Mouse (Mus musculus) adrenal gland, postnatal 25 days (tissue): ENCODE results near the gene Magi1. TPM values are rescaled to one million over a fixed set of nuclear protein-coding genes. Genes with fewer than 3 reads are reported as not detected.
A peak's percentile ranks its signal among the peaks of the same experiment; 100 is the strongest.

Experiments used
- DNase-seq: peaks from one replicate; pipeline ENCODE4 v3.0.0; 2021; ENCODE audit warnings: mixed read lengths
- total RNA-seq: library from RNA; stranded (reverse); gene quantifications from 2 replicates; pipeline ENCODE4 v1.2.3, GENCODE M21; 2021

Gene Magi1
- total RNA-seq, 1 experiment from 2014 or later: 13.0 TPM

DNA sequence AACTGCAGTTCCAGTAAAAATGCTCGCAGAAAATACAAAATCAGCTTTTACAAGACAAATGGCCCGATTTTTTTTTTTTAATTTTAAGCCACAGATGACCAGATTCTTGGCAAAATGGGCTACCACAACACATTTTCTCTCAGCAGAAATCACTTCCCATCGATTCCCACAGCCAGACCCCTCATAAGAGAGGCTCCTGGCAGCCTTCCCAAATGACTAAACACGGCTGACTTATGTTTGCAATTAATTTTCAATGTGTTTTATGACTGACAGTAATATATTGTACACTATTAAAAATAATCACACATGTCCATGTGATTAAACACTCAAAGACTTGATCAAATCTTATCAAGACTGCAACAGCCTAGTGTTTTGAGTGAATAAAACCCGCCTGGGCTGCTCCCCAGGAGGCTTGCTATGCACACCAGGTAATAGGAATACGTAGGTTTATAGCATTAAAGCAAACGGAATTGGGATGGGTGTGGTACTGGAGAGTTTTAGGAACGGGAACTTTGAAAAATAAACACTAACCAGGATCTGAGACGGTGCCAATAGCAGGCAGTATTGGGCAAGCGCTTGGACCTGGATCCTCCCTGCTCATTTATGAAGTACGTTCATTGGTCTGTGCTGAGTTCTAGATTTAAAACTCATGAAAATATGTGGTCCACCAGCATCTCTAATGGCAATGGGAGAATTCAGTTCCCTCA is 176.2 kb downstream of the Magi1 start:
- no peak for DNase-seq

DNA sequence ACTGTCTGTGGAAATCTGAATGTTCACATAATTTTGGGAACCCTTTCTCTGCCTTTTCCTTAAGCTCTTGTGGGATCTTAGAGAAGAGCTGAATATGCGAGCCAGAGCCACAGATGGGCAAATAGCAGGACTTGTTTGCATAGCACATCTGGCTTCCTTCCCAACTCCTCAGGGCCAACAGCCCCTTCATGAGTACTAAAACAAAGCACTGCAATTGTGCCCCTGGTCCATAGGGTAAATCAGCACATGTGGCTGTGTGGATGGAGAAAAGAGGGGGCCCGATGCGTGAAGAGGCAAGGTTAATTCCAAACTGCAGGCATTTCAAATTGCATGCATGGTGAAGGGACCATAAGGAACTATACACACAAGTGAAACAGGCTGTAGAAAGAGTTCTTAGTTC is 180.1 kb downstream of the Magi1 start:
- no peak for DNase-seq

DNA sequence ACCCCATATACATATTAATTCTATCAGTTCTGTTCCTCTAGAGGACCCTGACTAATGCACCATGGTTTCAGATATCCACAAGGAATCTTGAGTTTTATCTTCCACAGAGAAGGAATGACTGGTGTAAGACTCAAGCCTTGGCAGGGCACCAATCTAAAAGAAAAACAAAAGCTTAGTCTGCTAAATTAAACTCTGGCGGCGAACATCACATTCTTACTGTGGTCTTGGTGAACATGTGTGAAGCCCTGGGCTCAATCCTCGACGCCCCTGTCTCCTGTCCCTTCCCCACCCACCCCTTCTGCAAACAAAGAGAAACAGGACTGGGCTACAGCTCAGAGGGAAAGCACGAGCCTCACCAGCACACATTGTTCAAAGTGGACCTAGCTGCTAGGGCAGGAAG is 182.5 kb downstream of the Magi1 start:
- no peak for DNase-seq

DNA sequence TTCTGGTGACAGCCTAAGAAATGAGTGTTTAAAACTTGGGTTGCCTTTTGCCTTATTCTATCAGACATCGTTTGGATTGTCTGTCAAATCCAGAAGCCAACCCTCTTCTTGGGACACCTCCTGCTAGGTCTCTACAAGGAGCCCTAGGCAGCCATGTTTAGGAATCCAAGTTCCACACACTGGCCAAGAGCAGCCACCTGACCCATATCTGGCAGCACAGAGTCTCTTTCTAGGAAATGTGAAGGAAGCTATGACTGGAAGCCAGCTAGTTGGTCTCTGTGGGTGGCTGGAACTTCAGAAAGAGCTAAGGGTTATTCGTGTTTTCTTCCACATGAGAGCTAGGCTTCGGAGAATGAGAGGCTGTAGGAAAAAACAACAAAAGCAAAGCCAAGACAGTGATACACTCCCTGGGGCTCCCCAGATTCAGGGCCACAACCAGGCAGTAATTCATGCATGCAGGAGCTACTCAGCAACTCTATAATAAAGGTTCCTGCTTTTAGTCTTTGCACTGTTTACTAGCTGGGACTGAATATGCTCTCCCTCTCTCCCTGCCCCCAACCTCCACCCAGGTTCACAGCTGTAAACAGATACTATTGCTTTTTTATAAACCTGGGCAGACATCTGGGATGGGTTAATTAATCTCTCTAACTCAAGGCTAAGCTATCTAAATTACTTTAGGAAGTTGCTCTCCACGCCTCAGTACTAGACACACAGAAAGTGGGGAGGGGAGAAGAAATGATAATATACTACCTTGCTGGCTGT is 188.6 kb downstream of the Magi1 start:
- DNase-seq: no peak

DNA sequence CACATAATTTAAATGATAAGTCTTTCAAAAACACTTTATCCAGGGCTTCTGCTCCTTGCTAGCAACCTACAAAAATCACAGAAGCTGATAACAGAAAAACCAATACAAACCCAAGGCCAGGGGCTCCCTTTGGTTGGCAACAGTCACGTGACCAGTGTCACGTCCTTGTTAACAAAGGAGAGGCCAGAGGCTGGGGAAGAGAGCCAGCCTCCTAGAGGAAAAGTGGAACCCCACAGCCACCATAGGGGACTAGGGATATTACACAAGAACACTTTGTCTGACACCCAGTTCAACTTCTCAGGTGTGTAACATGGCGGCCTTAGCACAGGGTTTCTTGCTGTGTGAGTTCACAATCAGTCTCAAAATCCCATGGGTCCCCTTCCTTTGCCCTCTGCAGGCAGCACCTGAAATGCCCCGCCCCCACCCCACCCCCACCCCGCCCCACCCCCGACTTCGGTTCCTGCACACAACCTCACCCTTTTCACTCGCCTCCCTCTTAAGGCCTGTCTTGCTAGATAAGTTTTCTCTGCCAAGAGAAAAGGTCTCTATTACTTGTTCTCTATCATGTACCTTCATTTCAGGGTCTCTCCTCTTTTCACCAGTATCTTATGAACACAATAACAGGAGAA is 190.6 kb downstream of the Magi1 start:
- DNase-seq: no peak

DNA sequence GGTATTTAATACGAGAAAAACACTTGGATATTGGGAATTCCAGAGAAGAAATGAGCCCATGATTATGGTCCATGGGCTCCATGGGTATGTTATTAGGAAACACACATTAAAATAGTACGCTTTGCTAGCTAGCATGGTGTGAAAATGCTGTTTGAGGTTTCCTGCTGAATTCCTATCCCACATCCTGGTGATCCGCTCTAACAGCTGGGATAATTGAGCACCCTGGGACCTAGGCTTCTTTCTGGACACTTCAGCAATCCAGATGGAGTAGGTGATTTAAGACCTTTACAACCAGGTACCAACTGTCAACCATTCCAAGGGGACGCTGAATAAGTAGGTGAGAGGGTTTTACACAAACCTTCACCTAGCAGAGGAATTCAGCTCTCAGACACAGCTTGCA is 191.2 kb downstream of the Magi1 start:
- no peak for DNase-seq

DNA sequence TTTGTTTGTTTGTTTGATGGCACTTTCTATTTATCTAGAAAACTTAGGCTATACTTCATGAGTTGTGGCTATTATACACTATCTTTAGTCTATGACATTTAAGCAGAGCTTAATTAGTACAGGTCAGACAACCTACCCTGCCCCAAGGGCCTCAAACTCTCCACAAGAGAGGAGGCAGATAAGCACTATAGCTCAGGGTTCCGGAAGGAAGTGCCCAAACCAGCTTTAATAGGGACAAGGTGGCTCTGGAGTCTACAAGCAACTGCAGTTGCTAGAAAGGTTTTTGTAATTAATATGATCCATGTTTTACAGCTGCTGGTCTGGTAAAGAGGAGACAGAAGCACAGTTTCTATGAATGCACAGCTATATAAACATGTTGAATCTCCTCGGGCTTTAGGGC is 196.9 kb downstream of the Magi1 start:
- no peak for DNase-seq

DNA sequence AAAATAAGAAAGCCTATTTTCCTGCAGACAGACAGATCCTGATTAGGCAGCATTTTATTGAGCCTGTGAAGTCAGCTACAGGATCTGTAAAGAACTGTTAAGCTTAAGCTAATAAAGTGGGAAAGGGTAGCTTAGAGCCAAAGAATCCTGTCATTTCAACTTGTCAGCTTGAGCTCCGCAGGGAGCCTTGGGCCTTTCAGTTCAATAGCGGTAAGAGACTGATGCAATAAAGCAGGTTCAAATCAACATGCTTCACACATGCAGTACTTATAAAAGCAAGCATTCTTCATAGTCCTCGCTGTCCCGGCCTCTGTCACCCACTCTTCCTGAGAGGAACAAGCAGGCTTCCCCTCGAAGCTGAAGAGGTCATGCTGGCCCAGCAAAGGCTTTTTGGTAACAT is 199.0 kb downstream of the Magi1 start:
- DNase-seq: no peak

DNA sequence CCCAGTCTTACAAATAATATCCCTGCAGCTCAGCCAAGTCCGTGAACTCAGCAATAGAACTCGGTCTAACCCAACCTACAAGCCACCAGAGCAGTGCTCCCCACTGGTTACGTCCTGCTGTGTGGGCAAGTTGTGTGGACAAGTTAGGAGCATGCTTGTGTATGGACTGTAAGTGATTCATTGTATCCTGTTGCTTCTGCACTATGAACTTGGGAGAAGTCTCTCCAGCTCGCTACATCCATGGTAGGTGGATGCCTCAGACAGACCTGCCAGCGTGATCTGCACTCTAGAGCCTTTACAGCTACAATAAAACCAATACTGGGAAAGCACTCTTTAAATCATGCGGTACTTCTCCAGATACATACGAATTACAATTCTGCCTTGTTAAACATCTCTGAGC is 200.3 kb downstream of the Magi1 start:
- DNase-seq: no peak

DNA sequence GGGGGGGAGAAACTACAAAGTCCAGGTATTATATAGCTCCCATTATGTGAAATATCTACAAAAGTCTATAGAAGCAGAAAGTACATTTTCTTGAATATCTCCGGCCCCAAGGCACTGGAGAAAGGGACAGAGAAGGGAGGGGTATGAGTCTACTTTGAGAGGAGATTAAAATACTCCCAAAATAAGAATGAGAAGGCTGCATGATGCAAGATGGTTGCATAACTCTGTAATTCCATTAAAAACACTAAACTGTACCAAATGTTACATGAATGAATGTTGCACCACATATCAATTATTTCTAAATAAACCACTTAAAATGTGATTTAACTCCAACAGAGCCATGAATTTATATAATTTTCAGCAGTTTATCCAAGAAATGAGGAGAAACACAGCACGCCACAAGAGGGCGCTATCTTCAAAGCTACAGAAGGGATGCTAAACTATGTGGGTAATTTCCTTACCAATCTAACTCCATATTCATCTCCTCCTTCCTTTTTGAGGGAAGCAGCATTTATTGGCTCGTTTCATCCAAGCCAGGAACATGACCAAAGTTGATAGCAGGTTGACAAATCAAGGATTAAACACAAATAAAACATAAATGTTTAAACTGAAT is 202.7 kb downstream of the Magi1 start:
- DNase-seq: peak; percentile 72

DNA sequence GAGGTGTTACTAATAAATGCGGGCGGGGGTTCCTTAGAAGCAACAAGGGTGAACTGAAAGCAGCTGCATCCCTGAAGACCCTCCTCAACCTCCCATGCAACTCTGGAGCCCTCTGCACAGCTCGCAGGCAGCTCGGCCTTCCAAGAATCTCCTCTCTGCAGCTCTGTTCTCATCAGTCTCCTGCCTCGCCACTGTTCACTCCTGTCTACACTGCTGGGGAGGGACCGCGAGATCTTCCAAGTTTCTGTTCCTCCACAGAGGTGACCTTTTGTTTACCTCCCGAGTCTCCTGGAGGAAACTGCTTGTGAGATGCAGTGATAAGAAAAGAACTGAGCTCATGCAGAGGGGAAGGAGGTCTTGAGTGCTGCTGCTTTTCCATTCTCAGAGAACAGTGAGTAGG is 204.8 kb downstream of the Magi1 start:
- no peak for DNase-seq

DNA sequence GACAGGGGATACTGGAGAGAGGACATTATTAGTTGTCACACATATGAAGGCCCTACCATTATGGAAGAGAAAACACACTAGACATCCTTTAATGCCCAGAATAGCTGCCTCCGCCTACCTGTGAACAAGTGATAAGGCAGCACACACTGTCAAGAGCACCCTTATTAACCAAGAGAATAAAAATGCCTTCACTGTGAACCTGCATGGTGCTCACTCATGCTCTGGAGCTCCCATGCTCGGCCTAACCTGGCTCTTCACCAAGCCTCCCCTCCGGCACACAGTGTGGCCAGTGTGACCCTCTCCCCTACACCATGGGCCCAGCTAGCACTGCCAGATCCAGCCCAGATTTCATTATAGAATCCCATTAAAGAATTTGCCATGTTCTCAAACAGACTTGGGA is 206.7 kb downstream of the Magi1 start:
- no peak for DNase-seq

DNA sequence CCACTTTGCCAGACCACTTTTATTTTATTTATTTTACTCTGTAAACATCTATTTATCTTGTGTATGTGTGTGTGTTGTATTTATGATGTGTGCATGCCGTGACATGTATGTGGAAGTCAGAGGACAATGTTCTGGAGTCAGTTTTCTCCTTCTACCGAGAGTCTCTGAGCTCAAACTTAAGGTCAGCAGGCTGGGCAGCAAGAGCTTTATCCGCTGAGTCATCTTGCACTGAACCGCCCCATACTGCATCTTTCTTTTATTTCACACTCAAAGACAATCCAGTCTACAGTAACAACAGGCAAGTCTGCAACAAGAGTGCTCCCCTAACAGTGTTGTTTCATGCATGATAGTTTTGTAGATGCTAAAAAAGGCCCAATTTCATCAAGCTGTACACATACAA is 207.7 kb downstream of the Magi1 start:
- no peak for DNase-seq

DNA sequence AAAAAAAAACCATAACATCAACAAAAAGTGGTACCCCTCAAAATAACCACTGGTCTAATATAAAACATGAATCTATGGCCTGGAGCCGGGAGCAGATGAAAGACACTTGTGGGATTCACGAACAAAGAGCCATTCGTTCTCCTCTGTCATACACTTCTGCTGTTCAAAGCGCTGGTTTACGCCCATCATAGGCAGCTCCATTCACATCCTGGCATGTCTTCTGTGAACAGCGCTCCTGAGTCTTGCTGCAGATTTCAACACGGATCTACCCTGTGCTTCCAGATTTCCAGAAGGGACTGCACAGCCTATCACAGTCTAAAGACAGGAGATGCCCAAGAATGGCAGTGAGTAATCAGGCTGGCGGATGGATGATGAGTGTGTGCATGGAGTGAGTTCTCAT is 208.5 kb downstream of the Magi1 start:
- DNase-seq: no peak

DNA sequence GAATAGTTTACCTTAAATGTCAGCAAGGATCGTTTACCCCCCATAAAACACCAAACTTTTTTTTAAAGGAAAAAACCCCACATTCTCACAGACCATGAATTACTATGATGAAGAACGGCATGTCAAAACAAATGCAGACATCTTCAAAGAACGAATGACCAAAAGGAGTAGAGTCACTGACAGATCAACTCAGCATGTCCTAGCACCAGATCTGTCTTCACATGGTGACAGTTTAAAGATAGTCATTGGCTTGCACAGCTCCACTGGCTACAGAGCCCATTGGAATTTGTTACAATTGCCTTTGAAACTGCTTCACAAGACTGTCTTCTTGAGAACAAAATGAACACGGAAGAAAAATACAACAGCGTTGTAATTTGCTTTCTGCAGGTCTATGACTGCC is 212.0 kb downstream of the Magi1 start:
- no peak for DNase-seq

DNA sequence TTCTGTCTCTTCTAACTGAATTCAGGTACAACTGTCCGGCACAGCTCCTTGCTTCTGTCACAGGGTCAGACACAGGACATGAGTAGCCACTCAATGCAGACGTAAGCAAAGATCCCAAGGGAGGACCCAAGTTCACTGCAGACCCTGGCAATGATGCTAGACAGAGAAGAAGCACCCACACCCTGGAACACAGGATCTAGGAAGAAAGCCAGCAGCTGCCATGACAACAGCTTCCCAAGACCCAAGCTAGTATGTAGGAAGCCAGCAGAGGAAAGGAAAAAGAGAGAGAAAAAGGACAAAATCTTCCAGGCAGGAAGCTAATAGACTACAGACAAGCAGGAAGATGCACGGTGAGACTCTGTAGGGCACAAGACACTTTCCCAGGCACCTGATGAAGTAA is 213.0 kb downstream of the Magi1 start:
- DNase-seq: no peak

DNA sequence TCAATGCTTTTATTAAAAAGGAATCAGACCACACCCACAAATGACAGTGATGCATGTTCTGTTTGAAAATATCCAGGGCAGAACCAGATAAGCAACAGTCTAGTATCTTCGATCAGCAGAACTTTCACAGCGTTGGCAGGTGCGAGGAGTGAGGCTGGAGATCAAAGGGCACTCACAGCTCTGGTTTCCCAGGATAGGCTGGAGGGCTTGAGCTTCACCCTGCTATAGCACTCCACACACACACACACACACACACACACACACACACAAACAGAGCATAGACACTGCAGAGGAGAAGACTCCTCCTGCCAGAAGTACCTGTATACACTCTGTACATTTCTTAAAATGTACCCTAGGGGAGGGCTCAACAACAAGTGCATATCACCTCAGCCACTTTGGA is 214.3 kb downstream of the Magi1 start:
- DNase-seq: no peak

DNA sequence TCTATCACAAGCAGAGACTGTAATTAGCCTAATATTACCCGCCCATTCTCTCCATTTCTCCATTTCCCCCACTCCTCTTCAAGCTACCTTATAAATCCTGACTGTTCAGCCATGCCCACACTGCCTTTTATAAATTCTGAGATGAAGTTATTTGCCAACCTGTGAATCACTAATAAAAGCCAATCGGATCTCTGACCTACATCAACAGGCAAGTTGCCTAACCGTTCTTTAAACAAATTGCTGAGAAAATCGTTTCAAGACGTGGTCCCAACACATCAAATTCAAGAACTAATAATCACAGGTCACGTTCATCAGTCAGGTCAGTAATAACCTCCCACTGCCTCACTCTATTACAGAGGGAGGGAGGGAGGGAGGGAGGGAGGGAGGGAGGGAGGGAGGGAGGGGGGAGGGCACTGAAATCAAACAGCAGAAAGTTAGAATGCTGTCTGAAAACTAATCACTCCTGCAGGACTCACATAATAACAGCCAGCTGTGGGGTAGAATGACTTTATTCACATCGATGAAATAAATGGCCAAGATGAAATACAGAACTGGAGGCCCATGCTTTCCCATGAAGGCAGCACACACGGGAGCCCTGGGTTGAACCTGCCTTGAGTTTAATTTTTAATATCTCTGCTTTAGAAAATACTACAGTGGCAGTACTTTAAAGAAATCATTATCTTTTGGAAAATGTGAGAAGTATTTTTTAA is 215.8 kb downstream of the Magi1 start:
- no peak for DNase-seq

DNA sequence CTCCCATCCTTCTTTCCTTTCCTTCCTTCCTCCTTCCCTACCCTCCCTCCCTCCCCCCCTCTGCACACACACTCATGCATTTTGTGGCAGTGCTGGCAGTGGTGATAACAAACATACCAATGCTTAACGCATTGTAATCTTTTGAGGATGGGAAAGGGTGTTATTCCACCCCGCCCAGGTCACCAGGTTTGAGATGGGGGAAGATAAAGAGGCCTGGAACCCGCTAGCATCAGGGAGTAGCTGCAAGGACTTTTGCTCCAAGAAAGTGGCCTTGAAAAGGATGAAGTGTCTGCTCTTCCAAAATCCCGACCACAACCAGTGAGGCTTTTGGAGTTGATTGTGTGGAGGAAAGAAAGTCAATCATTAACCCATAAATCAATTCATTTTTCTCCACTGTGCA is 218.9 kb downstream of the Magi1 start:
- no peak for DNase-seq

DNA sequence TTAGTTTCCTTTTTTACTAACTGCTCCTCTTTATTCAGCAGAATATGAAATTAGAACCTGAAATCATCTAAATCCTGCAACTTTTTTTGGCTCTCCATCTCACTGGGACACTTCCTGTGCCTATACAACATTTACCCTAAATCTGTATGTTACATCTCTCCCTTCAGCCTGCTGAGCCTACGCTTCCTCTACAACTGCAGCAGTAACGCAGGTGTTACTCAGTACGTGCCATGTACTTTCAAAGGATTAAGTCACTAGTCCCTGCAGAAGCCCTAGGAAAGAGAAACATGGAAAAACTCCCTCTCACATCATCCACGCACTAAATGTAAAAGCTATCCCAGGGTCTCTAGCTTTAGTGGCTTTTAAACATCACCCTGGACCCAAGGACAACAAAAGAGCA is 220.2 kb downstream of the Magi1 start:
- DNase-seq: no peak

DNA sequence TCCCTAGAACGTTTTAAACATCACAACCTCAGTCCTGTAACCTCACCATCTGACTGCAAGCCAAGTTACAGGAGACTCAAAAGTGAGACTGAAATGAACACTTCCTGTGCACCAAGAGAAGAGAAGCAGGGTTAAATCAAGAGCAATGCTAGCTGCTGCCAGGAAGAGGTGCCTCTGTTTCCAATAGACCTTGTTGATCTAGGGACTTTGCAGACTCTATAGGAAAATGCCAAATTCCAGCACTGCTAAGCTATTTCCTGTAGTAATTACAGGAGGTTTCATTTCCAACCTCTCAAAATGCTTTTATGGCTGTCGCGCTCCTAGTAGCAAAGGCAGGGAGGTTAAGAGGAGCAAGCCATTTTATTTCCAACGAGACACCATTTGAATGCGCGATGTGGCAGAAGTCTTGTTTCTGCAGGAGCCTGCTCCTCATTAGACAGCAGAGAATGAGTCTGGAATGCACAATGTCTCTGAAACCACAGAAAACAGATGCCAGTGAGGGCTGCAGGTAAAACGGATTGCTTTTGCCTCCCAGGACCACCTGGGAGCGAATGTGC is 222.2 kb downstream of the Magi1 start:
- no peak for DNase-seq

DNA sequence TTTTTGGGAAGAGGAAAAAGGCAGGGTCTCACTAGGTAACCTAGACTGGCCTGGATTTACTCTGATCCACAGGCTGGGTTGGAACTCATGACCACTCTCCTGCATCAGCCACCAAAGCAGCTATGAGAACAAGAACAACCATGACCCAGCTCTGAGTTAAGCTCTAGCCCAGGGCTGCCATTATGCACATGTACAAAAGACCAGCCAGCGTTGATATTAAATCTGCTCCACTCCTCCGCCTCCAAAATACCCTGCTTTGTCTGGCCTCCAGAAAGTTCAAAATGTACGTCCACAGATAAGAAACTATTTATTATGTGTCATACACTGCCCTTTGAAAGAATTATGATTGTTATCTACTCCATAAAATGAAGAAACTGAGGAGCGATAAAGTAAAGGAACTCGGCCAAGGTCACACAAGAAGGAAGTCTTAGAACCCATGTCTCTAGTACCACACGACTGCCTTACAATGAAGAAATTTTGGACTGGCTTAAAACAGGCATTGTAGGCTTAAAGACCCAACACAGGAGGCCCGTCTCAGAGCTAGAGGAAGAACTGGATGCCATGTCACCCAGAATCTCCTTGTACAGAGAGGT is 223.0 kb downstream of the Magi1 start:
- DNase-seq: no peak
